Mouse (Mus musculus): ENCODE measurements around the gene C530008M17Rik.

- TF ChIP-seq CTCF (IDR thresholded peaks at IDR 0.05; ENCODE audit: borderline replicate concordance, insufficient read depth, low read depth, low read length) (no peak), POLR2A (IDR thresholded peaks at IDR 0.05; ENCODE audit: borderline replicate concordance, insufficient read depth, low read length) (no peak)
Observed at GRCm38 (mm10) chr5:76763148-76763701, 106.9 kb downstream of the C530008M17Rik start.

All from cerebellum, adult 2 months (tissue).